Mouse (Mus musculus) layer of hippocampus, adult 18-20 months (tissue): ENCODE measurements at regions not wholly inside any gene's neighbourhood (a gene's known extent, or its start where the extent isn't known, plus 50 kb on each side); places are given as distances from the start of the nearest gene placed in this dataset.

Source experiments
- DNase-seq, 2 experiments: peaks; one replicate each; pipeline ENCODE4 v3.0.0; 2022; ENCODE audit warnings: low spot score in 2 of 2

DNA sequence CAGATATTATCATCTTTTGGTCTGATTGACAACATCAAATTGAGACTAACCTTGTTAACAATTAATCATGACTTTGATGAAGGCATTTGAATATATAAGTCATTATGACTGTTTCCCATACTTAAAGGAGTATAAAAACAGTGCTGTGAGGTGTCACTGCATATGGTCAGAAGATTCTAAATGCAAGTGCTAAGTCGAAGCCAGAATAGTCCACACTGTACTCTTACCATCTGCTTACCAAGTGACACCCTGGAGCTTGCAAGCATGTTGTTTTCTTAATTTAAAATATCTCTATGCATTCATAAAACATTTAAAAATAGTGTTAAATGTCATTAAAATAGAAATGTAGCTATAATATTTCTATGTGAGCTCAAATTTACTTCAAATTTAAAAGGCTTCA, 63.9 kb downstream of the Gm21834 start:
- peak in 1 of 2 experiments; percentile 18 for DNase-seq
